Mouse (Mus musculus) gastrocnemius, postnatal 14 days (tissue): ENCODE measurements at regions not wholly inside any gene's neighbourhood (a gene's known extent, or its start where the extent isn't known, plus 50 kb on each side); places are given as distances from the start of the nearest gene placed in this dataset.

ENCODE experiments used
- DNase-seq: peaks from one replicate; pipeline ENCODE4 v3.0.0; 2021; ENCODE audit warnings: mixed read lengths
- intact Hi-C: fragments of 180-260 bp; cut with DNase I; formaldehyde crosslinking; loops from one replicate; pipeline ENCODE4 v1.15.1; 2025; ENCODE audit warnings: low total_unique reads

GRCm38 (mm10) chr11:57913020-57913699, 80.5 kb upstream of the Hand1 start:
- intact Hi-C loops = no loop called here
- no peak for DNase-seq

GRCm38 (mm10) chr11:57911698-57912283, 79.2 kb upstream of the Hand1 start:
- no peak for DNase-seq
- intact Hi-C loops = no loop called here

- intact Hi-C loops = no loop called here
- no peak for DNase-seq
Measured at GRCm38 (mm10) chr11:57904216-57904615, 71.6 kb upstream of the Hand1 start.

GRCm38 (mm10) chr11:57899335-57899734, 66.7 kb upstream of the Hand1 start:
- DNase-seq = no peak
- intact Hi-C loops = no loop called here

- intact Hi-C loops = no loop called here
- no peak for DNase-seq
Measured at GRCm38 (mm10) chr11:57895497-57895896, 62.9 kb upstream of the Hand1 start.

GRCm38 (mm10) chr11:57882736-57883635, 50.4 kb upstream of the Hand1 start:
- intact Hi-C loops = no loop called here
- DNase-seq = no peak
